Mouse (Mus musculus): Measurements from ENCODE around the gene Man2b1. TPM values are rescaled to one million over a fixed set of nuclear protein-coding genes. Genes with fewer than 3 reads are reported as not detected.
"Not testable (repeated sequence)": the region's sequence is repeated elsewhere in the genome, so short reads cannot be mapped to it uniquely, and the experiment has no call there.

The Man2b1 gene
- polyA plus RNA-seq, 1 experiment: 17.4 TPM

GRCm38 (mm10) chr8:85086238-85086637 is 3.2 kb downstream of the Man2b1 start:
- Histone ChIP-seq H3K27ac (replicated peaks; ENCODE audit: low read depth, low read length) (no peak overlapping the region), H3K4me3 (ENCODE audit: insufficient read depth, low read depth, low read length) (no peak overlapping the region), H3K4me1 (ENCODE audit: control insufficient read depth, insufficient read depth, insufficient read length, low read length) (no peaks in the 10 kb centered on the region)

- H3K4me1 ChIP-seq (ENCODE audit: control insufficient read depth, insufficient read depth, insufficient read length, low read length): no peaks in the 10 kb centered on the region
- H3K27ac ChIP-seq (replicated peaks; ENCODE audit: low read depth, low read length): no peak overlapping the region
- H3K4me3 ChIP-seq (ENCODE audit: insufficient read depth, low read depth, low read length): no peak overlapping the region
These were observed 5.7 kb downstream of the Man2b1 start for GRCm38 (mm10) chr8:85088771-85089170.

GRCm38 (mm10) chr8:85090856-85091255 is 7.8 kb downstream of the Man2b1 start:
- Histone ChIP-seq H3K27ac (replicated peaks; ENCODE audit: low read depth, low read length) (no peak overlapping the region), H3K4me1 (ENCODE audit: control insufficient read depth, insufficient read depth, insufficient read length, low read length) (no peaks in the 10 kb centered on the region), H3K4me3 (ENCODE audit: insufficient read depth, low read depth, low read length) (no peak overlapping the region)

GRCm38 (mm10) chr8:85091526-85092090 is 8.5 kb downstream of the Man2b1 start:
- H3K4me3 ChIP-seq (ENCODE audit: insufficient read depth, low read depth, low read length): no peak overlapping the region
- H3K4me1 ChIP-seq (ENCODE audit: control insufficient read depth, insufficient read depth, insufficient read length, low read length): no peaks in the 10 kb centered on the region

GRCm38 (mm10) chr8:85095051-85095450 is 12.0 kb downstream of the Man2b1 start:
- Histone ChIP-seq H3K4me3 (ENCODE audit: insufficient read depth, low read depth, low read length) (no peak overlapping the region), H3K27ac (replicated peaks; ENCODE audit: low read depth, low read length) (no peak overlapping the region), H3K4me1 (ENCODE audit: control insufficient read depth, insufficient read depth, insufficient read length, low read length) (no peaks in the 10 kb centered on the region)

More at GRCm38 (mm10) chr8:85091526-85092090, 8.5 kb downstream of the Man2b1 start:
- no peak overlapping the region for H3K27ac ChIP-seq (replicated peaks; ENCODE audit: low read depth, low read length)

- no peak overlapping the region for H3K4me3 ChIP-seq (ENCODE audit: insufficient read depth, low read depth, low read length)
- H3K4me1 ChIP-seq (ENCODE audit: control insufficient read depth, insufficient read depth, insufficient read length, low read length): no peaks in the 10 kb centered on the region
- H3K27ac ChIP-seq (replicated peaks; ENCODE audit: low read depth, low read length): no peak overlapping the region
These were observed 12.5 kb downstream of the Man2b1 start for GRCm38 (mm10) chr8:85095566-85095965.

- Histone ChIP-seq H3K4me1 (ENCODE audit: control insufficient read depth, insufficient read depth, insufficient read length, low read length) (no peaks in the 10 kb centered on the region), H3K27ac (replicated peaks; ENCODE audit: low read depth, low read length) (no peak overlapping the region), H3K4me3 (ENCODE audit: insufficient read depth, low read depth, low read length) (no peak overlapping the region)
These were observed 13.1 kb downstream of the Man2b1 start for GRCm38 (mm10) chr8:85096196-85096595.

- Histone ChIP-seq H3K27ac (replicated peaks; ENCODE audit: low read depth, low read length) (no peak overlapping the region), H3K4me1 (ENCODE audit: control insufficient read depth, insufficient read depth, insufficient read length, low read length) (no peaks in the 10 kb centered on the region), H3K4me3 (ENCODE audit: insufficient read depth, low read depth, low read length) (no peak overlapping the region)
These were observed 13.8 kb downstream of the Man2b1 start for GRCm38 (mm10) chr8:85096850-85097249.

GRCm38 (mm10) chr8:85100076-85100665 is 17.1 kb downstream of the Man2b1 start:
- H3K4me3 ChIP-seq (ENCODE audit: insufficient read depth, low read depth, low read length): no peak overlapping the region
- no peaks in the 10 kb centered on the region for H3K4me1 ChIP-seq (ENCODE audit: control insufficient read depth, insufficient read depth, insufficient read length, low read length)
- no peak overlapping the region for H3K27ac ChIP-seq (replicated peaks; ENCODE audit: low read depth, low read length)

- H3K4me1 ChIP-seq (ENCODE audit: control insufficient read depth, insufficient read depth, insufficient read length, low read length): no peaks in the 10 kb centered on the region
- no peak overlapping the region for H3K27ac ChIP-seq (replicated peaks; ENCODE audit: low read depth, low read length)
- no peak overlapping the region for H3K4me3 ChIP-seq (ENCODE audit: insufficient read depth, low read depth, low read length)
These were observed 30.2 kb downstream of the Man2b1 start for GRCm38 (mm10) chr8:85113241-85113640.

- peaks cover 2% of the 10 kb centered on the region; the same call in 1 of the 2 replicates for H3K4me1 ChIP-seq (ENCODE audit: control insufficient read depth, insufficient read depth, insufficient read length, low read length)
- no peak overlapping the region for H3K4me3 ChIP-seq (ENCODE audit: insufficient read depth, low read depth, low read length)
- H3K27ac ChIP-seq (replicated peaks; ENCODE audit: low read depth, low read length): no peak overlapping the region
These were observed 32.4 kb downstream of the Man2b1 start for GRCm38 (mm10) chr8:85115501-85115900.

- H3K4me3 ChIP-seq (ENCODE audit: insufficient read depth, low read depth, low read length): no peak overlapping the region
- peaks cover 2% of the 10 kb centered on the region; the same call in 1 of the 2 replicates for H3K4me1 ChIP-seq (ENCODE audit: control insufficient read depth, insufficient read depth, insufficient read length, low read length)
- H3K27ac ChIP-seq (replicated peaks; ENCODE audit: low read depth, low read length): no peak overlapping the region
These were observed 33.9 kb downstream of the Man2b1 start for GRCm38 (mm10) chr8:85116984-85117383.

GRCm38 (mm10) chr8:85119052-85119981 is 36.2 kb downstream of the Man2b1 start:
- Histone ChIP-seq H3K27ac (replicated peaks; ENCODE audit: low read depth, low read length) (no peak overlapping the region), H3K4me1 (ENCODE audit: control insufficient read depth, insufficient read depth, insufficient read length, low read length) (peaks cover 2% of the 10 kb centered on the region; the same call in 1 of the 2 replicates), H3K4me3 (ENCODE audit: insufficient read depth, low read depth, low read length) (peak overlapping the region; percentile 80)

GRCm38 (mm10) chr8:85120251-85120650 is 37.2 kb downstream of the Man2b1 start:
- H3K4me3 ChIP-seq (ENCODE audit: insufficient read depth, low read depth, low read length); H3K4me1 ChIP-seq (ENCODE audit: control insufficient read depth, insufficient read depth, insufficient read length, low read length); H3K27ac ChIP-seq (replicated peaks; ENCODE audit: low read depth, low read length): not testable (repeated sequence)

GRCm38 (mm10) chr8:85122995-85123394 is 39.9 kb downstream of the Man2b1 start, which contains the start of gene Zfp791:
Zfp791 (minus strand) TSS chr8:85123095.
- Histone ChIP-seq H3K4me1 (ENCODE audit: control insufficient read depth, insufficient read depth, insufficient read length, low read length) (peaks cover 2% of the 10 kb centered on the region; the same call in 1 of the 2 replicates), H3K27ac (replicated peaks; ENCODE audit: low read depth, low read length) (no peak within 1 kb of the TSS), H3K4me3 (ENCODE audit: insufficient read depth, low read depth, low read length) (no peak within 1 kb of the TSS)

Measured in brown adipose tissue, adult 24 weeks (tissue).